Mouse (Mus musculus): ENCODE measurements around the gene Cntnap5b. TPM values are rescaled to one million over a fixed set of nuclear protein-coding genes. Genes with fewer than 3 reads are reported as not detected.

Cntnap5b gene
- total and polyA plus RNA-seq, 3 experiments = not detected

- DNase-seq (ENCODE audit: extremely low read depth) = no peak
- dilution Hi-C loops (cut with MboI; ENCODE audit: extremely low pct_ligation_motif_present, extremely low pct_unique_long_range_greater_than_20kb, low sequenced_read_pairs) = no loop called here
Observed at GRCm38 (mm10) chr1:99872344-99872743, 99.8 kb downstream of the Cntnap5b start.

GRCm38 (mm10) chr1:99907774-99908173 lies 135.2 kb downstream of the Cntnap5b start:
- no peaks in the 10 kb centered on the region for H3K79me2 ChIP-seq (replicated peaks; ENCODE audit: control insufficient read depth, extremely low read depth, insufficient read depth, poor library complexity, severe bottlenecking)
- TF ChIP-seq MEF2A (IDR thresholded peaks at IDR 0.05; ENCODE audit: borderline replicate concordance, low read depth, low read length) = no peak
- TF ChIP-seq SIN3A (IDR thresholded peaks at IDR 0.05; ENCODE audit: low read length) = no peak
- no peak for TF ChIP-seq TCF12 (IDR thresholded peaks at IDR 0.05; ENCODE audit: low read depth, low read length)
- TF ChIP-seq MAFK (IDR thresholded peaks at IDR 0.05; ENCODE audit: insufficient replicate concordance, low read length) = no peak
- TF ChIP-seq ZMIZ1 (IDR thresholded peaks at IDR 0.05; ENCODE audit: low read depth, low read length) = no peak
- no peak for TF ChIP-seq ELF1 (IDR thresholded peaks at IDR 0.05; ENCODE audit: low read depth, low read length)
- TF ChIP-seq MYC (IDR thresholded peaks at IDR 0.05; ENCODE audit: low read depth, low read length) = no peak
- no peak for TF ChIP-seq NELFE (IDR thresholded peaks at IDR 0.05; ENCODE audit: low read depth, low read length)
- no peaks in the 10 kb centered on the region for H3K36me3 ChIP-seq (replicated peaks in 1 of 2; ENCODE audit: control insufficient read depth in 1 of 2, insufficient read depth in 1 of 2, low read length in 1 of 2)
- no peak overlapping the region for H3K27ac ChIP-seq (ENCODE audit: insufficient read depth, low read depth)
- no peak for DNase-seq (ENCODE audit: extremely low read depth)
- no peaks in the 10 kb centered on the region for H3K27me3 ChIP-seq (replicated peaks)
- no peak overlapping the region for H3K4me3 ChIP-seq (replicated peaks in 1 of 3; ENCODE audit: low read depth in 2 of 3, low read length in 2 of 3, poor library complexity in 1 of 3)
- peaks cover 42% of the 10 kb centered on the region for H3K9me3 ChIP-seq (replicated peaks; ENCODE audit: low read length)
- H3K4me2 ChIP-seq (ENCODE audit: insufficient read depth, low read depth, poor library complexity, severe bottlenecking) = no peak overlapping the region
- dilution Hi-C loops (cut with MboI; ENCODE audit: extremely low pct_ligation_motif_present, extremely low pct_unique_long_range_greater_than_20kb, low sequenced_read_pairs) (no loop called here), in situ Hi-C loops (cut with MboI; ENCODE audit: low pct_ligation_motif_present, low pct_unique_long_range_greater_than_20kb, low sequenced_read_pairs) (no loop called here)
- H3K4me1 ChIP-seq (ENCODE audit: control insufficient read depth in 1 of 2, insufficient read depth in 2 of 2) = no peaks in the 10 kb centered on the region
- no peak overlapping the region for H3K9ac ChIP-seq (ENCODE audit: insufficient read depth, low read depth)

More at GRCm38 (mm10) chr1:99872344-99872743, 99.8 kb downstream of the Cntnap5b start:
- Histone ChIP-seq H3K9ac (ENCODE audit: insufficient read depth, low read depth) (no peak overlapping the region), H3K79me2 (replicated peaks; ENCODE audit: control insufficient read depth, extremely low read depth, insufficient read depth, poor library complexity, severe bottlenecking) (no peaks in the 10 kb centered on the region), H3K36me3 (replicated peaks in 1 of 2; ENCODE audit: control insufficient read depth in 1 of 2, insufficient read depth in 1 of 2, low read length in 1 of 2) (no peaks in the 10 kb centered on the region), H3K4me3 (replicated peaks in 1 of 3; ENCODE audit: low read depth in 2 of 3, low read length in 2 of 3, poor library complexity in 1 of 3) (no peak overlapping the region), H3K9me3 (replicated peaks; ENCODE audit: low read length) (peaks cover 21% of the 10 kb centered on the region), H3K4me1 (ENCODE audit: control insufficient read depth in 1 of 2, insufficient read depth in 2 of 2) (no peaks in the 10 kb centered on the region), H3K4me2 (ENCODE audit: insufficient read depth, low read depth, poor library complexity, severe bottlenecking) (no peak overlapping the region), H3K27me3 (replicated peaks) (no peaks in the 10 kb centered on the region), H3K27ac (ENCODE audit: insufficient read depth, low read depth) (no peak overlapping the region)
- in situ Hi-C loops (cut with MboI; ENCODE audit: low pct_ligation_motif_present, low pct_unique_long_range_greater_than_20kb, low sequenced_read_pairs) = no loop called here
- TF ChIP-seq BHLHE40 (IDR thresholded peaks at IDR 0.05; ENCODE audit: low read depth, low read length) (no peak), KAT2A (IDR thresholded peaks at IDR 0.05; ENCODE audit: insufficient replicate concordance, low read length) (no peak), E2F4 (IDR thresholded peaks at IDR 0.05; ENCODE audit: insufficient replicate concordance, low read depth, low read length) (no peak), ZNF384 (IDR thresholded peaks at IDR 0.05; ENCODE audit: low read depth, low read length) (no peak), CHD1 (IDR thresholded peaks at IDR 0.05; ENCODE audit: low read depth, low read length) (no peak), MAZ (IDR thresholded peaks at IDR 0.05; ENCODE audit: low read depth, low read length) (no peak), EP300 (IDR thresholded peaks at IDR 0.05; ENCODE audit: low read length) (no peak), ZKSCAN1 (IDR thresholded peaks at IDR 0.05; ENCODE audit: borderline replicate concordance, low read depth, low read length) (no peak), MYC (IDR thresholded peaks at IDR 0.05; ENCODE audit: low read depth, low read length) (no peak), MEF2A (IDR thresholded peaks at IDR 0.05; ENCODE audit: borderline replicate concordance, low read depth, low read length) (no peak), SMC3 (IDR thresholded peaks at IDR 0.05; ENCODE audit: low read depth, low read length) (no peak), RAD21 (IDR thresholded peaks at IDR 0.05; ENCODE audit: low read depth, low read length) (no peak)
